Mouse (Mus musculus) lung, postnatal 0 days (tissue): ENCODE measurements around the gene Catsper2.

Experiments
- CTCF ChIP-seq: IDR thresholded peaks from 2 replicates; pipeline ENCODE4 v1.5.1; 2016; ENCODE audit warnings: antibody characterized with exemption, mild to moderate bottlenecking
- EP300 ChIP-seq: IDR thresholded peaks from 2 replicates; pipeline ENCODE4 v1.6.1; 2016; ENCODE audit warnings: antibody characterized with exemption, mild to moderate bottlenecking, control low read depth

- TF ChIP-seq EP300 = no peak
- TF ChIP-seq CTCF = no peak
Measured at GRCm38 (mm10) chr2:121425890-121426289, 12.3 kb upstream of the Catsper2 start.
